Mouse (Mus musculus) hindbrain, postnatal 0 days (tissue): ENCODE measurements at regions not wholly inside any gene's neighbourhood (a gene's known extent, or its start where the extent isn't known, plus 50 kb on each side); places are given as distances from the start of the nearest gene placed in this dataset.

ENCODE experiments used
- ATAC-seq: fragments of 200-750 bp; cut with Nextera tagmentation; 2 replicates; pipeline ENCODE4 v1.8.0; 2017; ENCODE audit warnings: mild to moderate bottlenecking, moderate TSS enrichment, moderate library complexity
- DNase-seq: peaks from one replicate; pipeline ENCODE4 v3.0.0-alpha.2; 2015; ENCODE audit warnings: low spot score
- H3K27ac ChIP-seq: fragments of 300-500 bp; sonication (generic); 2 replicates; pipeline ENCODE4 v1.5.1; 2014; ENCODE audit warnings: mild to moderate bottlenecking
- H3K27me3 ChIP-seq: fragments of 300-500 bp; sonication (generic); 2 replicates; pipeline ENCODE4 v1.6.1; 2014; ENCODE audit warnings: low read length, mixed read lengths; ENCODE audit not compliant: insufficient read depth
- H3K36me3 ChIP-seq: fragments of 300-500 bp; sonication (generic); 2 replicates; pipeline ENCODE4 v1.6.1; 2014; ENCODE audit warnings: low read length, mixed read lengths; ENCODE audit not compliant: insufficient read depth
- H3K4me1 ChIP-seq: fragments of 300-500 bp; sonication (generic); 2 replicates; pipeline ENCODE4 v1.6.1; 2014; ENCODE audit warnings: antibody characterized with exemption, low read length, mixed read lengths; ENCODE audit not compliant: insufficient read depth
- H3K4me2 ChIP-seq: fragments of 300-500 bp; sonication (generic); 2 replicates; pipeline ENCODE4 v1.6.1; 2014; ENCODE audit warnings: low read depth, mild to moderate bottlenecking, low read length, moderate library complexity, mixed read lengths
- H3K4me3 ChIP-seq: fragments of 300-500 bp; sonication (generic); 2 replicates; pipeline ENCODE4 v1.5.1; 2014; ENCODE audit warnings: low read length
- H3K9ac ChIP-seq: fragments of 300-500 bp; sonication (generic); replicated peaks from 2 replicates; pipeline ENCODE4 v1.6.1; 2014; ENCODE audit warnings: mild to moderate bottlenecking, low read length, moderate library complexity, mixed read lengths
- H3K9me3 ChIP-seq: fragments of 300-500 bp; sonication (generic); 2 replicates; pipeline ENCODE4 v1.6.1; 2016; ENCODE audit warnings: low read length, mixed read lengths
- CTCF ChIP-seq: IDR thresholded peaks from 2 replicates; pipeline ENCODE4 v1.5.1; 2016; ENCODE audit warnings: antibody characterized with exemption, control low read depth, low read depth
- WGBS: fragments of 180-500 bp; shearing (Covaris S2); extraction: QIAGEN DNeasy Blood & Tissue Kit; methylation state at CpG from one replicate; pipeline ENCODE4 v1.1.7; 2014; 5-methylcytosine and 5-hydroxymethylcytosine counted together

GRCm38 (mm10) chr8:8796951-8797350 lies 106.6 kb upstream of the Arglu1 start:
- no peaks in the 10 kb centered on the region for H3K36me3 ChIP-seq
- 57% methylated on average over 9 of the region's 9 CpGs for WGBS
- no peaks in the 10 kb centered on the region for H3K9me3 ChIP-seq
- H3K4me3 ChIP-seq = no peak overlapping the region
- H3K4me1 ChIP-seq = 0 out of 2 replicates have a peak, but pooled peaks cover 6% of the 10 kb centered on the region
- TF ChIP-seq CTCF = no peak
- no peak overlapping the region for H3K27ac ChIP-seq
- no peak overlapping the region for H3K9ac ChIP-seq
- DNase-seq (no peak), ATAC-seq (no peak)
- H3K27me3 ChIP-seq = no peaks in the 10 kb centered on the region
- no peak overlapping the region for H3K4me2 ChIP-seq

GRCm38 (mm10) chr8:8794711-8795110 lies 104.4 kb upstream of the Arglu1 start:
- DNase-seq (no peak), ATAC-seq (no peak)
- Histone ChIP-seq H3K4me1 (no peaks in the 10 kb centered on the region), H3K4me2 (no peak overlapping the region), H3K27me3 (no peaks in the 10 kb centered on the region), H3K36me3 (no peaks in the 10 kb centered on the region), H3K9ac (no peak overlapping the region), H3K9me3 (no peaks in the 10 kb centered on the region), H3K27ac (no peak overlapping the region), H3K4me3 (no peak overlapping the region)
- no peak for TF ChIP-seq CTCF
- 68% methylated on average over 6 of the region's 6 CpGs for WGBS

GRCm38 (mm10) chr8:8779931-8780330 lies 89.6 kb upstream of the Arglu1 start:
- WGBS = 51% methylated on average over 15 of the region's 15 CpGs
- Histone ChIP-seq H3K27me3 (no peaks in the 10 kb centered on the region), H3K27ac (no peak overlapping the region), H3K9me3 (no peaks in the 10 kb centered on the region), H3K36me3 (no peaks in the 10 kb centered on the region), H3K4me1 (no peaks in the 10 kb centered on the region), H3K4me3 (no peak overlapping the region), H3K9ac (no peak overlapping the region), H3K4me2 (no peak overlapping the region)
- TF ChIP-seq CTCF = no peak
- DNase-seq (no peak), ATAC-seq (no peak)

GRCm38 (mm10) chr8:8774496-8775015 lies 84.2 kb upstream of the Arglu1 start:
- Histone ChIP-seq H3K9ac (no peak overlapping the region), H3K4me3 (no peak overlapping the region), H3K4me2 (no peak overlapping the region), H3K36me3 (no peaks in the 10 kb centered on the region), H3K27ac (no peak overlapping the region), H3K4me1 (no peaks in the 10 kb centered on the region), H3K27me3 (no peaks in the 10 kb centered on the region), H3K9me3 (no peaks in the 10 kb centered on the region)
- no peak for DNase-seq
- no peak for ATAC-seq
- 39% methylated on average over 5 of the region's 5 CpGs for WGBS
- no peak for TF ChIP-seq CTCF

- Histone ChIP-seq H3K9ac (no peak overlapping the region), H3K36me3 (no peaks in the 10 kb centered on the region), H3K27ac (no peak overlapping the region), H3K4me1 (no peaks in the 10 kb centered on the region), H3K27me3 (no peaks in the 10 kb centered on the region), H3K9me3 (no peaks in the 10 kb centered on the region), H3K4me2 (no peak overlapping the region), H3K4me3 (no peak overlapping the region)
- DNase-seq = no peak
- WGBS = 79% methylated on average over 5 of the region's 5 CpGs
- TF ChIP-seq CTCF = no peak
- no peak for ATAC-seq
These were observed 82.1 kb upstream of the Arglu1 start for GRCm38 (mm10) chr8:8772424-8772823.

GRCm38 (mm10) chr8:8770397-8770796 lies 80.1 kb upstream of the Arglu1 start:
- H3K27me3 ChIP-seq = no peaks in the 10 kb centered on the region
- H3K9me3 ChIP-seq = no peaks in the 10 kb centered on the region
- no peak overlapping the region for H3K4me3 ChIP-seq
- no peaks in the 10 kb centered on the region for H3K4me1 ChIP-seq
- no peak for DNase-seq
- no peak overlapping the region for H3K9ac ChIP-seq
- no peak overlapping the region for H3K27ac ChIP-seq
- no peak for ATAC-seq
- TF ChIP-seq CTCF = no peak
- H3K4me2 ChIP-seq = no peak overlapping the region
- H3K36me3 ChIP-seq = no peaks in the 10 kb centered on the region
- 80% methylated on average over 8 of the region's 8 CpGs for WGBS

GRCm38 (mm10) chr8:8762354-8762753 lies 72.0 kb upstream of the Arglu1 start:
- H3K4me2 ChIP-seq = no peak overlapping the region
- peaks cover 3% of the 10 kb centered on the region; the same call in 1 of the 2 replicates for H3K4me1 ChIP-seq
- no peak overlapping the region for H3K27ac ChIP-seq
- H3K9me3 ChIP-seq = no peaks in the 10 kb centered on the region
- no peaks in the 10 kb centered on the region for H3K27me3 ChIP-seq
- WGBS = 56% methylated on average over 12 of the region's 12 CpGs
- TF ChIP-seq CTCF = no peak
- DNase-seq (peak; percentile 49), ATAC-seq (0 out of 2 replicates have a peak, but pooled peaks have one; percentile 45)
- H3K4me3 ChIP-seq = no peak overlapping the region
- no peak overlapping the region for H3K9ac ChIP-seq
- H3K36me3 ChIP-seq = no peaks in the 10 kb centered on the region
